Mouse (Mus musculus): Measurements from ENCODE around the gene Fbxo39. TPM values are rescaled to one million over a fixed set of nuclear protein-coding genes. Genes with fewer than 3 reads are reported as not detected.

Fbxo39 gene
- polyA plus RNA-seq, 1 experiment, result 112 TPM

DNA sequence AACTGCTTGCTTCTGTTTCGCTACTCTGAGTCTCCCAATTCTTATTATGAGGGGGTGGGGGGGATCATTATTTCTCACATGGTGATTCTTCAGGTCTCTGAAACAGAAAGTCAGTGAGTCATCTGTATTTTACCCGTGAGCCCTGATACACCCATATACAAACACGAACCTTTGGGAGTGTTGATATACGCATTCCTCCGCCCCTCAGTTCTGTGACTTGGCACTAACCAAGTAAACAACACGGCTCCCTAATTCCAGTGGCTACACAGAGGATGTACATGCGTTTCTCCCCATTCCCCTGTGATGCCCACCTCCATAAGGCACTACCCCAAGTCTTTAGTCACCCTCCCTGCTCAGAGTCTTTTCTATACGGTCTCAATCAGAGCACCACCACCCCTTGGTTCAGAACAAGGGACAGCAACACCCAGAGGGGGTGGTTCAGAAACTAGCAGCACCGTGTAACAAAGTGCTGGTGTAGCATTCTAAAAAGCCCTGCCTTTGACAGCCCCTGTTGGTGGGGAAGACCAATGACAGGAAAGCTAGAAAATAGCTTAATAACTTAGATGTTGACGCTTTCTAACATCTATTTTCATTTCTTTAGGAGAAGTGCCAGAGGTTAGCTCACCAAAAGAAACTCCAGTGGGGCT, 2.8 kb upstream of the Fbxo39 start:
- Histone ChIP-seq H3K36me3 (ENCODE audit: control insufficient read depth, insufficient read depth, low read length) (no peaks in the 10 kb centered on the region), H3K4me3 (ENCODE audit: control insufficient read depth, low read depth, low read length) (no peak overlapping the region), H3K27ac (ENCODE audit: control insufficient read depth, insufficient read depth, low read depth, low read length) (no peak overlapping the region), H3K4me1 (ENCODE audit: control insufficient read depth, insufficient read depth, low read length) (peaks cover 3% of the 10 kb centered on the region), H3K27me3 (ENCODE audit: control insufficient read depth, insufficient read depth, low read length) (no peaks in the 10 kb centered on the region)
- TF ChIP-seq POLR2A (IDR thresholded peaks at IDR 0.05; ENCODE audit: control insufficient read depth, low read depth, low read length), result no peak
- no peak for TF ChIP-seq CTCF (IDR thresholded peaks at IDR 0.05; ENCODE audit: control insufficient read depth, insufficient read depth, insufficient replicate concordance, low read depth, low read length)

DNA sequence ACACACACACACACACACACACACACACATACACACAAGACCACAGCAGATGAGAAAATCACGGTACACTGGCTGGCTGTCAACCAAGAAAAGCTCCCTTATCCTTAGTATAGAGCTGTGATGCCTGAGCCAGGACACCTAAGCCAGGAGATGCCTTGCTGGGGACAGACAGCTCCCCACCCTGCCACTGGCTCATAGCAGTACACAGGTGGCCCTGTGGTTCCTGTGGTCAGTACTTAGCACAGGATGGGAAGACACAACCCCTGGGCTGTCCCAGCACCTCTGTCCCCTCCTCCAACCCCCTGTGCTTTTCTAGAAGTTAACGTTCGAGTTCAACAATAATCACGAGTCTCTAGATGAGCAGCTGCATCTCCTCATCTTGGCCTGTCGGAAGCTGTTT, 3.8 kb downstream of the Fbxo39 start:
- no peaks in the 10 kb centered on the region for H3K27me3 ChIP-seq (ENCODE audit: control insufficient read depth, insufficient read depth, low read length)
- H3K4me1 ChIP-seq (ENCODE audit: control insufficient read depth, insufficient read depth, low read length), result peaks cover 3% of the 10 kb centered on the region
- no peaks in the 10 kb centered on the region for H3K36me3 ChIP-seq (ENCODE audit: control insufficient read depth, insufficient read depth, low read length)
- TF ChIP-seq CTCF (IDR thresholded peaks at IDR 0.05; ENCODE audit: control insufficient read depth, insufficient read depth, insufficient replicate concordance, low read depth, low read length) (no peak), POLR2A (IDR thresholded peaks at IDR 0.05; ENCODE audit: control insufficient read depth, low read depth, low read length) (no peak)
- H3K4me3 ChIP-seq (ENCODE audit: control insufficient read depth, low read depth, low read length), result no peak overlapping the region
- no peak overlapping the region for H3K27ac ChIP-seq (ENCODE audit: control insufficient read depth, insufficient read depth, low read depth, low read length)

DNA sequence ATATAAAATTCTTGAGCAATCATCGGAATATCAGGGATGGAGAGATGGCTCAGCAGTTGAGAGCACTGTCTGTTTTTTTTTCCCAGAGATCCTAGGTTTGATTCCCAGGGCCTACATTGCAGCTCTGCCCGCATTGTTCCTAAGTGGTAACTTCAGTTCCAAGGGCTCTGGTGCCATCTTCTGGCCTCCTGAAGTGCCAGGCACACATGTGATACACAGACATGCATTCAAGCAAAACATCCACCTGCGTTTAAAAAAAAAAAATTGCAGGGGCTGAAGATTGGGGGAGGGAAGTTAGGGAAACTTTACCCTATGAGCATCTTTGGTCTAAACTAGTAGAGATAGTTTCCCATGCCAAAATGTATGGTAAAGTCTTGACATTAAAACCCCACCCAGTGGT, 10.2 kb downstream of the Fbxo39 start:
- TF ChIP-seq POLR2A (IDR thresholded peaks at IDR 0.05; ENCODE audit: control insufficient read depth, low read depth, low read length) (no peak), CTCF (IDR thresholded peaks at IDR 0.05; ENCODE audit: control insufficient read depth, insufficient read depth, insufficient replicate concordance, low read depth, low read length) (no peak)
- Histone ChIP-seq H3K4me3 (ENCODE audit: control insufficient read depth, low read depth, low read length) (no peak overlapping the region), H3K27me3 (ENCODE audit: control insufficient read depth, insufficient read depth, low read length) (no peaks in the 10 kb centered on the region), H3K4me1 (ENCODE audit: control insufficient read depth, insufficient read depth, low read length) (no peaks in the 10 kb centered on the region), H3K27ac (ENCODE audit: control insufficient read depth, insufficient read depth, low read depth, low read length) (no peak overlapping the region), H3K36me3 (ENCODE audit: control insufficient read depth, insufficient read depth, low read length) (no peaks in the 10 kb centered on the region)

DNA sequence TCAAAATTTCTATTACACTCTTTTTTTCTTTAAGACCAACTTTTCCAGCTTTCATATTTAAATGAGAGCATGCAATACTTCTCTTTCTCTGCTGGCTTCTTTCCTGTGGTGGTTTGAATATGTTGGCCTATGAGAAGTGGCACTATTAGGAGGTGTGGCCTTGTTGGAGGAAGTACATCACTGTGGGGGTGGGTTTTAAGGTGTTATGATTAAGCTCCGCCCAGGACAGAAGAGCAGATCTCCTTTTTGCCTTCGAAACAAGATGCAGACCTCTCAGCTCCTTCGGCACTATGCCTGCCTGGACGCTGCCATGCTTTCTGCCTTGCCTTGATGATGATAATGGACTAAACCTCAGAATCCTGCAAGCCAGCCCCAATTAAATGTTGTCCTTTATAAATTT, 11.5 kb downstream of the Fbxo39 start:
- H3K27ac ChIP-seq (ENCODE audit: control insufficient read depth, insufficient read depth, low read depth, low read length), result no peak overlapping the region
- H3K4me3 ChIP-seq (ENCODE audit: control insufficient read depth, low read depth, low read length), result no peak overlapping the region
- H3K27me3 ChIP-seq (ENCODE audit: control insufficient read depth, insufficient read depth, low read length), result no peaks in the 10 kb centered on the region
- no peak for TF ChIP-seq CTCF (IDR thresholded peaks at IDR 0.05; ENCODE audit: control insufficient read depth, insufficient read depth, insufficient replicate concordance, low read depth, low read length)
- H3K4me1 ChIP-seq (ENCODE audit: control insufficient read depth, insufficient read depth, low read length), result no peaks in the 10 kb centered on the region
- no peaks in the 10 kb centered on the region for H3K36me3 ChIP-seq (ENCODE audit: control insufficient read depth, insufficient read depth, low read length)

DNA sequence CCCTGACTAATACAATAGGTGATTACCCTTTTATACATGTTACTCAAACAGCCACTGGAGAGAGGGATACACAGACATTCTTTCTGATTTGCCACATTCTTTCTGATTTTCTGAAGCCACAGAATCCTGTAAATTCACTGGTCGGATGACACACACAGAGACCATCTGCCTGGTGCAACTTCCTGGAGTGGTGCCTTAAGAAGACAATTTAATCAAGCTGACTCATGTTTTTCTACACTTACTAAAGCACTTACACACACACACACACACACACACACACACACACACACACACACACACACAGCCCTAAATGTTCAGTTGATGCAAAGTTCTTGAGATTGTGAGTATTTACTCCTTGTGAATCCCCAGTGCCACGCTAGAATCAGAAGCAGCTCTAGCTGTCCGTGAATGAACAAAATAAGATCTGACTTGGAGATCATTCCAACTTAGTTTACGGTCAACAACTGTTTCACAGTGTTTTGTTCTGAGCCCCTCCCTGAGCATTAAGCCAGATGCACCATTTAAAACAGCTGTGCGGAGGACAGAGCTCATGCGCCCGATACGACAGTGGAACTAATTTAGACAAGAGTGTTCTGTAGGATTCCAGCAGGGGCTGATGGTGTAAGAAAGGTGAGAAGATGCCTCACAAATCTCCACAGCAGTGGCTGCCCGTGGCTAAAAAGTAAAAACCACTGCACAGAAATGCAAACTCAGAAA, 18.9 kb downstream of the Fbxo39 start:
- Histone ChIP-seq H3K27me3 (ENCODE audit: control insufficient read depth, insufficient read depth, low read length) (no peaks in the 10 kb centered on the region), H3K27ac (ENCODE audit: control insufficient read depth, insufficient read depth, low read depth, low read length) (no peak overlapping the region), H3K4me3 (ENCODE audit: control insufficient read depth, low read depth, low read length) (no peak overlapping the region), H3K4me1 (ENCODE audit: control insufficient read depth, insufficient read depth, low read length) (no peaks in the 10 kb centered on the region; the same call in 1 of the 2 replicates), H3K36me3 (ENCODE audit: control insufficient read depth, insufficient read depth, low read length) (no peaks in the 10 kb centered on the region)
- no peak for TF ChIP-seq CTCF (IDR thresholded peaks at IDR 0.05; ENCODE audit: control insufficient read depth, insufficient read depth, insufficient replicate concordance, low read depth, low read length)
- no peak for TF ChIP-seq POLR2A (IDR thresholded peaks at IDR 0.05; ENCODE audit: control insufficient read depth, low read depth, low read length)

DNA sequence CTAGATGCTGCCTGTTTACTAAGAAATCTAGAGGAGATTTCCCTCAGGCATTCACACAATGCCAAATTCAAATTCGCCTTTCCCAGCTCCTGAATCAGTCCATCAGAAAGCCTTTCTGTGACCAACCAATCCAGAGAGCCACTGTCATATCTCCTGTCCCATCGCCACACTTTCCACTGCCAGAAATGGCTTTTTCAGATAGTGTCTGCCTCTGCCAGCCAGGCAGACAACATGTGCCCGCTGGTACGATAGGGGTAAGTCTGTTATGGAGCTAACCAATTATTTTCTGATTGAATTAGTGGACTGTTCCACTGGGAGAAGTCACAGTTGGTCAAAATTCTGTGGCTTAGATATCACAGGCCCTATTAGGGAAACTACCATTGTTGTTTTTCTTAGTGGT, 20.4 kb downstream of the Fbxo39 start:
- TF ChIP-seq POLR2A (IDR thresholded peaks at IDR 0.05; ENCODE audit: control insufficient read depth, low read depth, low read length) (no peak), CTCF (IDR thresholded peaks at IDR 0.05; ENCODE audit: control insufficient read depth, insufficient read depth, insufficient replicate concordance, low read depth, low read length) (no peak)
- Histone ChIP-seq H3K27me3 (ENCODE audit: control insufficient read depth, insufficient read depth, low read length) (no peaks in the 10 kb centered on the region), H3K4me3 (ENCODE audit: control insufficient read depth, low read depth, low read length) (no peak overlapping the region), H3K4me1 (ENCODE audit: control insufficient read depth, insufficient read depth, low read length) (no peaks in the 10 kb centered on the region; the same call in 1 of the 2 replicates), H3K36me3 (ENCODE audit: control insufficient read depth, insufficient read depth, low read length) (no peaks in the 10 kb centered on the region), H3K27ac (ENCODE audit: control insufficient read depth, insufficient read depth, low read depth, low read length) (no peak overlapping the region)

DNA sequence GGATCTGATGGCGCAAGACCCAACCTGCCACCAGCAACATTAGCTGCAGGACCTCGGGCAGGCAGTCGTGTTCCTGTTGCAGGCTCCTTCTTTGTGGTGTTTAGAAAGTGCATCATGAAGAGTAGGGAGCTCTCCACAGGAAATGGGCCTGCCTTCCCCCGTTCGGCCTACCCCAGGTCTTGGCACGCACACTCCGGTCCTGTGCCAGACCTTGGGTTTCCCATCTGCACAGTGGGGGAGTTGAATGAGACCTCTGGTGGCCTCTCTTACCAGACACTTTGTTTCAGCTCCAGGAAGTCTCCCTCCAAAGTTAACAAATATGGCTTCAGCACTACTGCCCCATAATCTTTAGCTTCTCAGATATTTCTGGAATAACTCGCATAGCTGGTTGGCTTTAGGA, 22.5 kb downstream of the Fbxo39 start:
- peak overlapping the region; percentile 37 for H3K27ac ChIP-seq (ENCODE audit: control insufficient read depth, insufficient read depth, low read depth, low read length)
- no peak overlapping the region for H3K4me3 ChIP-seq (ENCODE audit: control insufficient read depth, low read depth, low read length)
- no peaks in the 10 kb centered on the region for H3K36me3 ChIP-seq (ENCODE audit: control insufficient read depth, insufficient read depth, low read length)
- H3K4me1 ChIP-seq (ENCODE audit: control insufficient read depth, insufficient read depth, low read length), result no peaks in the 10 kb centered on the region; the same call in 1 of the 2 replicates
- no peaks in the 10 kb centered on the region for H3K27me3 ChIP-seq (ENCODE audit: control insufficient read depth, insufficient read depth, low read length)
- TF ChIP-seq POLR2A (IDR thresholded peaks at IDR 0.05; ENCODE audit: control insufficient read depth, low read depth, low read length) (no peak), CTCF (IDR thresholded peaks at IDR 0.05; ENCODE audit: control insufficient read depth, insufficient read depth, insufficient replicate concordance, low read depth, low read length) (no peak)
